ENCODE assay signal across 7 mouse cellular contexts in genomic region chr3:146326743-146327536, GRCm38 (mm10).
DNase-seq lines count a peak whose midpoint lies in the region; ATAC-seq and TF ChIP-seq lines count a peak whose summit lies in the region.

No protein-coding gene starts in this region.

- no peak for TF ChIP-seq CTCF in forebrain, postnatal 0 days (IDR thresholded peaks at IDR 0.05; ENCODE audit: low read depth)

- ATAC-seq in megakaryocyte, adult 5-6 weeks (ENCODE audit: poor library complexity, severe bottlenecking): no peak
- ATAC-seq in forebrain, postnatal 0 days: 0 out of 2 replicates have a peak, but pooled peaks have one; percentile 0
- ATAC-seq in limb, embryonic 13.5 days (ENCODE audit: low FRiP score, low read depth): no peak
- no peak for ATAC-seq in stomach, embryonic 15.5 days (ENCODE audit: insufficient read depth, low FRiP score, low read depth)

- peaks cover 34% of the 10 kb centered on the region for H3K4me1 ChIP-seq in megakaryocyte, embryonic 14.5 days
- peaks cover 8% of the 10 kb centered on the region; the same call in 1 of the 2 replicates for H3K4me1 ChIP-seq in forebrain, postnatal 0 days (ENCODE audit: insufficient read depth)
- H3K4me1 ChIP-seq in limb, embryonic 13.5 days: peaks cover 22% of the 10 kb centered on the region
- H3K4me1 ChIP-seq in stomach, embryonic 15.5 days: no peaks in the 10 kb centered on the region

- no peaks in the 10 kb centered on the region for H3K9me3 ChIP-seq in megakaryocyte, embryonic 14.5 days
- no peaks in the 10 kb centered on the region for H3K9me3 ChIP-seq in forebrain, postnatal 0 days (ENCODE audit: low read length)
- no peaks in the 10 kb centered on the region for H3K9me3 ChIP-seq in limb, embryonic 13.5 days
- H3K9me3 ChIP-seq in stomach, embryonic 15.5 days: no peaks in the 10 kb centered on the region

- peak; percentile 41 for DNase-seq in forebrain, postnatal 0 days
- no peak for DNase-seq in spleen, postnatal 10 days (ENCODE audit: low spot score in 2 of 2)
- DNase-seq in cerebellum, adult 8-10 months: no peak

- H3K27ac ChIP-seq in forebrain, postnatal 0 days (ENCODE audit: low read depth, low read length): peak overlapping the region; percentile 78; the same call in 1 of the 2 replicates
- no peak overlapping the region for H3K27ac ChIP-seq in limb, embryonic 13.5 days
- no peak overlapping the region for H3K27ac ChIP-seq in stomach, embryonic 15.5 days

- H3K27me3 ChIP-seq in megakaryocyte, embryonic 14.5 days (replicated peaks): peaks cover 26% of the 10 kb centered on the region
- H3K27me3 ChIP-seq in forebrain, postnatal 0 days (ENCODE audit: insufficient read depth, low read length): no peaks in the 10 kb centered on the region; the same call in 1 of the 2 replicates
- no peaks in the 10 kb centered on the region for H3K27me3 ChIP-seq in limb, embryonic 13.5 days
- H3K27me3 ChIP-seq in stomach, embryonic 15.5 days (replicated peaks): no peaks in the 10 kb centered on the region

- H3K36me3 ChIP-seq in megakaryocyte, embryonic 14.5 days (replicated peaks; ENCODE audit: low read length): no peaks in the 10 kb centered on the region
- H3K36me3 ChIP-seq in forebrain, postnatal 0 days (ENCODE audit: insufficient read depth): no peaks in the 10 kb centered on the region
- no peaks in the 10 kb centered on the region for H3K36me3 ChIP-seq in limb, embryonic 13.5 days
- no peaks in the 10 kb centered on the region for H3K36me3 ChIP-seq in stomach, embryonic 15.5 days

- peak overlapping the region; percentile 65; the same call in 1 of the 2 replicates for H3K9ac ChIP-seq in forebrain, postnatal 0 days
- H3K9ac ChIP-seq in limb, embryonic 13.5 days: no peak overlapping the region
- no peak overlapping the region for H3K9ac ChIP-seq in stomach, embryonic 15.5 days

- peak overlapping the region; percentile 50 for H3K4me2 ChIP-seq in forebrain, postnatal 0 days (ENCODE audit: low read depth)
- peak overlapping the region; percentile 74 for H3K4me2 ChIP-seq in limb, embryonic 13.5 days (replicated peaks)
- H3K4me2 ChIP-seq in stomach, embryonic 15.5 days: peak overlapping the region; percentile 56; the same call in 1 of the 2 replicates

- WGBS in forebrain, postnatal 0 days: 36% methylated on average over 16 of the region's 17 CpGs
- WGBS in limb, embryonic 13.5 days: 41% methylated on average over 16 of the region's 17 CpGs
- 41% methylated on average over 14 of the region's 17 CpGs for WGBS in stomach, embryonic 15.5 days

- H3K4me3 ChIP-seq in megakaryocyte, embryonic 14.5 days (replicated peaks): peak overlapping the region; percentile 56
- H3K4me3 ChIP-seq in forebrain, postnatal 0 days (ENCODE audit: low read depth, low read length): 0 out of 2 replicates have a peak overlapping the region, but pooled peaks have one; percentile 22
- H3K4me3 ChIP-seq in limb, embryonic 13.5 days: peak overlapping the region; percentile 42; the same call in 1 of the 2 replicates
- no peak overlapping the region for H3K4me3 ChIP-seq in stomach, embryonic 15.5 days (replicated peaks)
